Mouse (Mus musculus): ENCODE measurements around the gene Pex11b. TPM values are rescaled to one million over a fixed set of nuclear protein-coding genes. Genes with fewer than 3 reads are reported as not detected.

Gene Pex11b
- polyA plus RNA-seq, 1 experiment: 62.3 TPM

DNA sequence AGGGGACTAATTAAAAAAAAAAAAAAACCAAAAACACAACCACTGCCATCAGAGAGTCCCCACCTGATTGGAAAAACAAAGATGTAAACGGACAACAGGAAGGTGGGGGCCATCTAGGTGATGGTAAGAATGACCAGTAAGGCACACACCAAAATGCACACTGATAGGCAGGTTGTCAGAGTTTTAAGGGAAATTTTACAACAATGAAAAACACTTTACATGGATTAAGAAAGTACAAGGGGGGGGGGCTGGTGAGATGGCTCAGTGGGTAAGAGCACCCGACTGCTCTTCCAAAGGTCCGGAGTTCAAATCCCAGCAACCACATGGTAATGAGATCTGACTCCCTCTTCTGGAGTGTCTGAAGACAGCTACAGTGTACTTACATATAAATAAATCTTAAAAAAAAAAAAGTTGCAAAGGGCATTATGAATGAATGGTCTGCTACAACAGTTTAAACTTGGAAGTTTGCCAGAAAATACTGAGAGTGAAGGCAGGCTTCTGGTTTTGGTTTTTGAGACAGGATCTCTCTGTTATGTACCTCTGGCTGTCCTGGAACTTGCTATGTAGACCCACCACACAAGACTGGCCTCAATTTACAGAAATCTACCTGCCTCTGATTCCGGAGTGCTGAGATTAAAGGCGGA is 33.4 kb downstream of the Pex11b start:
- Histone ChIP-seq H3K27ac (ENCODE audit: insufficient read depth, low read length) (no peak overlapping the region), H3K27me3 (ENCODE audit: control insufficient read depth, insufficient read depth, low read length) (no peaks in the 10 kb centered on the region), H3K4me3 (replicated peaks; ENCODE audit: insufficient read depth, low read depth, low read length) (no peak overlapping the region), H3K4me1 (ENCODE audit: control insufficient read depth, insufficient read depth, low read length) (no peaks in the 10 kb centered on the region; the same call in 1 of the 2 replicates)
- no peak for DNase-seq
- 83% methylated on average over 5 of the region's 5 CpGs for whole genome bisulfite sequencing
- TF ChIP-seq POLR2A (IDR thresholded peaks at IDR 0.05; ENCODE audit: borderline replicate concordance, insufficient read depth, low read length) (no peak), CTCF (IDR thresholded peaks at IDR 0.05; ENCODE audit: borderline replicate concordance, insufficient read depth, low read depth, low read length) (no peak)

DNA sequence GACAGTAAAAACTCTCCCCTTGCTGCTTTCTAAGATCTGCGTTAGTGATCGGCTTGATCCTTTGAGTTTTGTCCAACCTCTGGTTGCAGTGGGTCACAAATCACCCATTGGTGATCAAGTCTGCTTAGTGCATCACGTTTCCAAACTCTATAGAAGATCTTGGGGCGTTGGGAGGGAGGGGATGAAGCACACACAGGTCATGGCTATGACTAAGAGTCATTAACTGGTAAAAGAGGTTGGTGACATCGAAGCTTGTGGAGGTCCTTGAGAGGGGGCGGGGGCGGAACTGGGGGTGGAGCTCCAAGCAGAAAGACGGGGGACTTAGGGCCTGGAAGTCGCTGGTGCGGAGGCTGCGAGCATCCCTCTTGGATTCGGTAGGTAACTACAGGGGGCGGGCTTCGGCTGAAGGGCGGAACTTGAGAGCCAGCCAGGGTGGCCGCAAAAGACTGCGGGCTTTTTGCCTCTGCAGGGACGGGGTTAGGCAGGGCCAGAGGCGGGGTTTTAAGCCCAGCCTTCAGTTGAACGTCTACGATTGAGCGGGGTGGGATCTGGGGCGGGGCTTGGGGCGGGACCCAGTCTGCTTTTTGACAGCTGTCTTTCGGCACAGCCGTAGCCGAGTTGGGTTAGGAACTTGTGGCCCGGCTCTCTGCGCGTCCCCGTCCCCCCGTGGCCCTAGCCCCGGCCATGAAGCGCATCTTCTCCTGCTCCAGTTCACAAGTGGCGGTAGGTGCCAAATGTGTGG is 34.7 kb downstream of the Pex11b start, which contains the start of gene Ankrd35:
Gene Ankrd35 (plus strand): TSS at position 405 of the 742 bp plus-strand sequence.
- Histone ChIP-seq H3K27ac (ENCODE audit: insufficient read depth, low read length) (no peak within 1 kb of the TSS), H3K4me3 (replicated peaks; ENCODE audit: insufficient read depth, low read depth, low read length) (peak within 1 kb of the TSS; percentile 68), H3K4me1 (ENCODE audit: control insufficient read depth, insufficient read depth, low read length) (no peaks in the 10 kb centered on the region), H3K27me3 (ENCODE audit: control insufficient read depth, insufficient read depth, low read length) (no peaks in the 10 kb centered on the region)
- TF ChIP-seq CTCF (IDR thresholded peaks at IDR 0.05; ENCODE audit: borderline replicate concordance, insufficient read depth, low read depth, low read length): no peak
- TF ChIP-seq POLR2A (IDR thresholded peaks at IDR 0.05; ENCODE audit: borderline replicate concordance, insufficient read depth, low read length): peak; percentile 13; the same call in 1 of the 2 replicates
- 5% methylated on average over 35 of the region's 35 CpGs for WGBS
- peak; percentile 82 to 86 for DNase-seq

DNA sequence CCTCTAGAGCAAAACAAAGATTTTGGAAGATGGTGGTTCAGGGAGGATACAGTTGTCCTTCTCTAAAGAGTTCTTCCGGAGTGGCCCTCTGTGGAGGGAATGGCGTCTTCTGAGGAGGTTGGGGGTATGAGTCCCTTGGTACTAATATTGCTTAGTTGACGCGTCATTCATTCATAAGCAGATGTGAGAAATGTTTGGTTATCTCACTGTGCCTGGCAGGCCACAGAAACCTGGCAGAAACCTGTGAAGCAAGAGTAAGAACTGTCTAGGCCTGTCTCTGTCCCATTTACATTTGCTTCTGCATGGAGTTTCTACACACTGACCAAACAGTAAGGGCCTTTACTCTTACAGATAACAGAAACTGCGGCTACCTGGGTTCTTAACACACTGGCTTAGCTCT is 36.3 kb downstream of the Pex11b start:
- 96% methylated on average over 5 of the region's 5 CpGs for WGBS
- TF ChIP-seq CTCF (IDR thresholded peaks at IDR 0.05; ENCODE audit: borderline replicate concordance, insufficient read depth, low read depth, low read length) (no peak), POLR2A (IDR thresholded peaks at IDR 0.05; ENCODE audit: borderline replicate concordance, insufficient read depth, low read length) (no peak)

DNA sequence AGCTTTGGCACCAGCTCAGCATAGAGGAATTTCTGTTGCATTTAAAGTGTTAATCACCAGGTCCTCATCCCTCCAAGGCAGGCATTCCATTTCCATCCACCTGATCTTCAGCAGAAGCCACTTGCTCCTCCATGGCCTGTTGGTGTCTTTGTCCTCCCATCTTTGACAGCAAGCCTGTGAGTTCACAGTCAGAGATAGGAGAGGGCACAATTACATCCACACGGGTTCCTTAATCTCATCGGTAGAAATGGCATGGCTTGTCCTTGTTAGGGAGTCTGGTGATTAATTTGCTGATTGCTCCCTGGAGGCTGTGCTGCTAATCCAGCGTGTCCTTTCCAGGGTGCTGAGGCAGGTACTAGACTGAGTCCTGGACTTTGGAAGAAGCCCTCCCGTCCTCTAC is 38.3 kb downstream of the Pex11b start:
- Histone ChIP-seq H3K27ac (ENCODE audit: insufficient read depth, low read length) (no peak overlapping the region), H3K27me3 (ENCODE audit: control insufficient read depth, insufficient read depth, low read length) (no peaks in the 10 kb centered on the region), H3K4me3 (replicated peaks; ENCODE audit: insufficient read depth, low read depth, low read length) (no peak overlapping the region), H3K4me1 (ENCODE audit: control insufficient read depth, insufficient read depth, low read length) (no peaks in the 10 kb centered on the region)
- TF ChIP-seq CTCF (IDR thresholded peaks at IDR 0.05; ENCODE audit: borderline replicate concordance, insufficient read depth, low read depth, low read length): no peak
- no peak for TF ChIP-seq POLR2A (IDR thresholded peaks at IDR 0.05; ENCODE audit: borderline replicate concordance, insufficient read depth, low read length)
- no peak for DNase-seq
- 74% methylated on average over 4 of the region's 4 CpGs for WGBS

More for the DNA sequence above, 36.3 kb downstream of the Pex11b start:
- Histone ChIP-seq H3K27me3 (ENCODE audit: control insufficient read depth, insufficient read depth, low read length) (no peaks in the 10 kb centered on the region), H3K4me3 (replicated peaks; ENCODE audit: insufficient read depth, low read depth, low read length) (no peak overlapping the region), H3K27ac (ENCODE audit: insufficient read depth, low read length) (no peak overlapping the region), H3K4me1 (ENCODE audit: control insufficient read depth, insufficient read depth, low read length) (no peaks in the 10 kb centered on the region)
- DNase-seq: no peak

DNA sequence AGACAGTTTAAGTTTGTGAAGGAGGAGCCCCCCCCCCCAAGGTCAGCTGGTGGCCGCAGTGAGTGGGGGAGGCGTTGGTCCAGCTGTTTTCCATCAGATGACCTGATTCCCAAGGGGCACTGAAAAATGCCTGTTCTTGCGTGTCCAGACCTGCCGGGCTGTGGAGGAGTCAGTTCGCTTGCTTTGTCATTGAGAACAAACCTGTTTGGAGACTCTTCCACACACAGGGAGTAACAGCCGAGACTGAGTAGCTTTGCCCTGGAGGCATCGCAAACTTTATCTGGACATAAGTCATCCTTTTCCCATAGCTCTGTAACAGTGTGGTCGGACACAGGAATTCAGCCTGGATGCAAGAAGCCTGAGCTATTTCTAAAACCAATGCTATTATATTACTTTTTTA is 39.3 kb downstream of the Pex11b start:
- TF ChIP-seq POLR2A (IDR thresholded peaks at IDR 0.05; ENCODE audit: borderline replicate concordance, insufficient read depth, low read length): no peak
- H3K27me3 ChIP-seq (ENCODE audit: control insufficient read depth, insufficient read depth, low read length): no peaks in the 10 kb centered on the region

DNA sequence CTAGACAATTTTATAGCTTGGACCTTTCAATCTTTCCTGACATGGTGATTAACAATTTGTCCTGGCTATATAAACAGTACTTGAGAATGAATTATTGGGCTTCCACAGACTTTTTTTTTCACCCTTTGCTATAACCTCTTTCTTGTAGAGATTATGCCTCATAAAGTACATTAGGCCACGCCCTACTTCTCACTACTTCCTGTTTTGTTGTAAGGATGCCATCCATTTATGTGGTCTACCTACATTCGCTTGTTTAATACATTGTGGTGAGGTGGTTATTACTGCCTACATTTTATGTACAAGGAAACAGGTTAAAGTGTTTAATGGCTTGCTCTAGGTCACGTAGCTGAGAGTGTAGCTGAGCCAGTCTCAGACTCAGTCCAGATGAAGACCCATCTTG is 40.0 kb downstream of the Pex11b start:
- WGBS: 88% methylated on average over 3 of the region's 3 CpGs
- Histone ChIP-seq H3K27ac (ENCODE audit: insufficient read depth, low read length) (no peak overlapping the region), H3K27me3 (ENCODE audit: control insufficient read depth, insufficient read depth, low read length) (no peaks in the 10 kb centered on the region), H3K4me1 (ENCODE audit: control insufficient read depth, insufficient read depth, low read length) (no peaks in the 10 kb centered on the region), H3K4me3 (replicated peaks; ENCODE audit: insufficient read depth, low read depth, low read length) (no peak overlapping the region)
- TF ChIP-seq CTCF (IDR thresholded peaks at IDR 0.05; ENCODE audit: borderline replicate concordance, insufficient read depth, low read depth, low read length) (no peak), POLR2A (IDR thresholded peaks at IDR 0.05; ENCODE audit: borderline replicate concordance, insufficient read depth, low read length) (no peak)
- no peak for DNase-seq

More for the DNA sequence above, 39.3 kb downstream of the Pex11b start:
- DNase-seq: no peak
- Histone ChIP-seq H3K4me3 (replicated peaks; ENCODE audit: insufficient read depth, low read depth, low read length) (no peak overlapping the region), H3K4me1 (ENCODE audit: control insufficient read depth, insufficient read depth, low read length) (no peaks in the 10 kb centered on the region), H3K27ac (ENCODE audit: insufficient read depth, low read length) (no peak overlapping the region)
- WGBS: 77% methylated on average over 8 of the region's 8 CpGs

DNA sequence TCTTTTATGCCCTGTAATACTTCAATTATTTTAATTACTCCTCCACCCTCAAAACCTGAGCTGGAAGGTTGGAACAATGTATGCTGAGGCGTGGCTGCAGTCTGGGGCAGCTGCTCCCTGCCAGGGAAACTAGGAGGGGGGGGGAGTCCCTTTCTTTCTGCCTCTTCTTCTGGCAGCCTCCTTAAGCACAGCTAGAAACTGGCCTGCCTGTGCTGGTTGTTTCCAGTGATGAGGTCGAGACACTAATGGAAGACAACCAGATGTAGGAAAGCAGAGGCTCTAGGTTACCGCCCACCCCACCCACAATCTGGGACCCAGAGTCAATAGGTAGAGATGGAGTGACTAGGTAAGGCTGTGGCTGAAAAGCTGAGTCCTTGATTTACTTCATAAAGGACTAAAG is 40.5 kb downstream of the Pex11b start:
- H3K27ac ChIP-seq (ENCODE audit: insufficient read depth, low read length): no peak overlapping the region
- no peak for TF ChIP-seq POLR2A (IDR thresholded peaks at IDR 0.05; ENCODE audit: borderline replicate concordance, insufficient read depth, low read length)
- no peak for TF ChIP-seq CTCF (IDR thresholded peaks at IDR 0.05; ENCODE audit: borderline replicate concordance, insufficient read depth, low read depth, low read length)
- no peaks in the 10 kb centered on the region for H3K27me3 ChIP-seq (ENCODE audit: control insufficient read depth, insufficient read depth, low read length)
- 46% methylated on average over 3 of the region's 3 CpGs for WGBS
- no peak overlapping the region for H3K4me3 ChIP-seq (replicated peaks; ENCODE audit: insufficient read depth, low read depth, low read length)
- H3K4me1 ChIP-seq (ENCODE audit: control insufficient read depth, insufficient read depth, low read length): no peaks in the 10 kb centered on the region
- no peak for DNase-seq

DNA sequence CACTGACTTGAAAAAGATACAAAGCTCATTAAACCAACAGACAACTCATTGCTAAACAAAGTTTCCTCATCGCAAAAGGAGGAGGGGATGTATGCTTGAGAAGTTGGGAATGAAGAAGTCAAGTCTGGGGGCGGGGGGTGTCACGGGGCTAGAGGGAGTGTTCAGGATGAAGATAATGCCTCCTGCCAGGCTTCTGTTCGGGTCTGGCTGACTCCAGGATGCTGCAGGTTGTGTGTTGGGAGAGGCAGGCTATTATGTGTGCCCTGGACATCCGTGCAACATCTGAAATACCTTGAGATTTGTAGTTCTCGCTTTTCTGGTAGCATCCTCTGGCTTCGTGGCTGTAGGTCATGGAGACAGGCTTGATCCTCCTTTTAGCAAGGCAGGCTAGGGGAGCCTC is 43.3 kb downstream of the Pex11b start:
- DNase-seq: no peak
- WGBS: 68% methylated on average over 7 of the region's 7 CpGs
- H3K4me3 ChIP-seq (replicated peaks; ENCODE audit: insufficient read depth, low read depth, low read length): no peak overlapping the region
- no peak for TF ChIP-seq CTCF (IDR thresholded peaks at IDR 0.05; ENCODE audit: borderline replicate concordance, insufficient read depth, low read depth, low read length)
- TF ChIP-seq POLR2A (IDR thresholded peaks at IDR 0.05; ENCODE audit: borderline replicate concordance, insufficient read depth, low read length): no peak
- no peaks in the 10 kb centered on the region for H3K27me3 ChIP-seq (ENCODE audit: control insufficient read depth, insufficient read depth, low read length)
- no peaks in the 10 kb centered on the region for H3K4me1 ChIP-seq (ENCODE audit: control insufficient read depth, insufficient read depth, low read length)
- H3K27ac ChIP-seq (ENCODE audit: insufficient read depth, low read length): no peak overlapping the region

Measured in cerebellum, adult 2 months (tissue).